10 mouse cellular contexts compared by ENCODE assay signal in genomic region chr4:40241928-40242327, GRCm38 (mm10).
"Had no signal": no experiment of that assay in that cellular context is flagged by ENCODE, and none has a peak within 500 bp of the region (broad histone marks: within the 10 kb centered on the region; RNA-seq: fewer than 3 reads in every experiment).

No protein-coding gene starts in this region.

- DNase-seq: kidney, adult 11 months; kidney, adult 9 months; layer of hippocampus, adult 9-11 months; liver; liver, embryonic 13.5 days; liver, postnatal 0 days; midbrain, embryonic 14.5 days; right cerebral cortex, postnatal 4 days; spleen, adult 18-20 months; thymus, postnatal 4 days had no signal
